Comparison of ENCODE assay signal across 24 mouse cellular contexts in the genomic region with DNA sequence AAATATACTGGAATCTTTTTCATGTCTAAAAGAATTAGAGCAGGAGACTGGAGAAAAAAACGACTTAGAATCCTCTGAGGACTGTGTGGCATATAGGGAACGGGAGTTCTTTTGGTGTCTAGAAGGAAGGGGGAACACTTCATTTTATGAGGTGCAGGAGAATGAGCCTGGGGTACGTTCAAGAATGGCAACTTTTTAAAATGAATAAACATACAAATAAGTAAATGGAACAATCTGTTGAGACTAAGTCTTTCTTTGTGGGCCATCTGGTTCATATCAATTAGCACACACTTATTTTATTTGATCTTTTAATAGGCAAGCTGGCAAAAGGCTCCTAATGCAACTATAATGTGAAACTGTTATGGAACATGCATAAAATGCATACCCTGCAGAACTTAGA. TPM values are rescaled to one million over a fixed set of nuclear protein-coding genes. Genes with fewer than 3 reads are reported as not detected.
DNase-seq lines count a peak whose midpoint lies in the region; ATAC-seq and TF ChIP-seq lines count a peak whose summit lies in the region.
"Had no signal": no experiment of that assay in that cellular context is flagged by ENCODE, and none has a peak within 500 bp of the region (broad histone marks: within the 10 kb centered on the region; RNA-seq: fewer than 3 reads in every experiment).

No protein-coding gene starts in this region.

- H3K4me3 ChIP-seq in lung, embryonic 16.5 days (ENCODE audit: low read length) = no peak overlapping the region
- H3K4me3 ChIP-seq in lung, adult 2 months (replicated peaks; ENCODE audit: extremely low read depth, low read depth, low read length) = no peak overlapping the region
- no peak overlapping the region for H3K4me3 ChIP-seq in limb, embryonic 10.5 days
- no peak overlapping the region for H3K4me3 ChIP-seq in limb, embryonic 14.5 days (replicated peaks; ENCODE audit: low read length)
- H3K4me3 ChIP-seq: embryonic facial prominence, embryonic 13.5 days; forebrain, embryonic 13.5 days; heart, embryonic 10.5 days; hindbrain, embryonic 13.5 days had no signal

- H3K27me3 ChIP-seq in lung, embryonic 16.5 days (ENCODE audit: control insufficient read depth, insufficient read depth, low read depth, low read length) = no peaks in the 10 kb centered on the region
- no peaks in the 10 kb centered on the region for H3K27me3 ChIP-seq in limb, embryonic 10.5 days (ENCODE audit: low read depth, poor library complexity, severe bottlenecking)
- H3K27me3 ChIP-seq in limb, embryonic 14.5 days (ENCODE audit: control insufficient read depth, insufficient read depth, low read length) = no peaks in the 10 kb centered on the region
- H3K27me3 ChIP-seq: embryonic facial prominence, embryonic 13.5 days; forebrain, embryonic 13.5 days; hindbrain, embryonic 13.5 days had no signal

- no peaks in the 10 kb centered on the region for H3K9me3 ChIP-seq in lung, embryonic 16.5 days (ENCODE audit: control insufficient read depth, low read length)
- H3K9me3 ChIP-seq in limb, embryonic 10.5 days (replicated peaks) = no peaks in the 10 kb centered on the region
- H3K9me3 ChIP-seq in limb, embryonic 14.5 days (ENCODE audit: control insufficient read depth, low read length) = no peaks in the 10 kb centered on the region
- H3K9me3 ChIP-seq: embryonic facial prominence, embryonic 13.5 days; forebrain, embryonic 13.5 days; G1E; heart, embryonic 10.5 days; hindbrain, embryonic 13.5 days had no signal

- TF ChIP-seq POLR2A in lung, adult 2 months (IDR thresholded peaks at IDR 0.05; ENCODE audit: borderline replicate concordance, extremely low read depth, low read depth, low read length) = no peak
- no peak for TF ChIP-seq POLR2A in limb, embryonic 14.5 days (IDR thresholded peaks at IDR 0.05; ENCODE audit: borderline replicate concordance, extremely low read depth, insufficient read depth, insufficient read length)

- DNase-seq in embryo, embryonic 11 days = peak; percentile 7
- no peak for DNase-seq in embryo, embryonic 10.5 days (ENCODE audit: low spot score)
- no peak for DNase-seq in lung, adult 2 months
- no peak for DNase-seq in limb, embryonic 10.5 days (ENCODE audit: low spot score)
- DNase-seq in limb, embryonic 14.5 days (ENCODE audit: low spot score) = peak; percentile 43
- no peak for DNase-seq in heart, postnatal 4 days
- DNase-seq in adrenal gland, postnatal 4 days (ENCODE audit: low spot score in 2 of 2) = no peak
- DNase-seq: adrenal gland, postnatal 14 days; B cell, adult 2 months; cerebellum, adult 18-20 months; cerebellum, adult 9-11 months; cerebellum, postnatal 36 days; forebrain, postnatal 0 days; gastrocnemius, postnatal 10 days; heart, adult 18-20 months; heart, postnatal 10 days had no signal

- H3K36me3 ChIP-seq in lung, embryonic 16.5 days (ENCODE audit: control insufficient read depth, insufficient read depth, low read length) = no peaks in the 10 kb centered on the region
- no peaks in the 10 kb centered on the region for H3K36me3 ChIP-seq in limb, embryonic 10.5 days
- no peaks in the 10 kb centered on the region for H3K36me3 ChIP-seq in limb, embryonic 14.5 days (ENCODE audit: control insufficient read depth, insufficient read depth, low read length)
- H3K36me3 ChIP-seq: embryonic facial prominence, embryonic 13.5 days; G1E; heart, embryonic 10.5 days; hindbrain, embryonic 13.5 days had no signal

- no peaks in the 10 kb centered on the region for H3K4me1 ChIP-seq in lung, embryonic 16.5 days (replicated peaks; ENCODE audit: control insufficient read depth, insufficient read depth, low read length)
- H3K4me1 ChIP-seq in lung, adult 2 months (ENCODE audit: control insufficient read depth, insufficient read depth, low read length) = no peaks in the 10 kb centered on the region
- H3K4me1 ChIP-seq in limb, embryonic 10.5 days = peaks cover 28% of the 10 kb centered on the region
- 0 out of 2 replicates have a peak, but pooled peaks cover 7% of the 10 kb centered on the region for H3K4me1 ChIP-seq in limb, embryonic 14.5 days (ENCODE audit: control insufficient read depth, insufficient read depth, low read length)
- H3K4me1 ChIP-seq: embryonic facial prominence, embryonic 13.5 days; forebrain, embryonic 13.5 days; heart, embryonic 10.5 days; hindbrain, embryonic 13.5 days had no signal

- 35% methylated on average over 3 of the region's 3 CpGs for WGBS in lung, embryonic 16.5 days
- WGBS in lung, adult 2 months = 38% methylated on average over 3 of the region's 3 CpGs
- WGBS in limb, embryonic 10.5 days = 12% methylated on average over 3 of the region's 3 CpGs
- WGBS in limb, embryonic 14.5 days = 12% methylated on average over 3 of the region's 3 CpGs

- ATAC-seq in lung, embryonic 16.5 days (ENCODE audit: low read depth) = peak; percentile 82
- ATAC-seq in limb, embryonic 14.5 days (ENCODE audit: low FRiP score, low read depth) = peak; percentile 26; the same call in 1 of the 2 replicates
- ATAC-seq: CD4-positive, CD25-positive, alpha-beta regulatory T cell, adult 4 months; forebrain, embryonic 13.5 days; forebrain, postnatal 0 days; hindbrain, postnatal 0 days had no signal

- H3K9ac ChIP-seq in lung, embryonic 16.5 days (ENCODE audit: low read length) = no peak overlapping the region
- no peak overlapping the region for H3K9ac ChIP-seq in limb, embryonic 14.5 days (ENCODE audit: low read depth, low read length, severe bottlenecking)
- H3K9ac ChIP-seq: embryonic facial prominence, embryonic 13.5 days; forebrain, embryonic 13.5 days; forebrain, postnatal 0 days; hindbrain, embryonic 13.5 days had no signal

- no peak for TF ChIP-seq CTCF in lung, adult 2 months (IDR thresholded peaks at IDR 0.05; ENCODE audit: insufficient read depth, low read length)

- no peak overlapping the region for H3K4me2 ChIP-seq in lung, embryonic 16.5 days (ENCODE audit: low read depth, low read length)
- no peak overlapping the region for H3K4me2 ChIP-seq in limb, embryonic 14.5 days (replicated peaks; ENCODE audit: low read depth, low read length, severe bottlenecking)
- H3K4me2 ChIP-seq: embryonic facial prominence, embryonic 13.5 days; forebrain, embryonic 13.5 days; hindbrain, embryonic 13.5 days had no signal

- H3K27ac ChIP-seq in lung, embryonic 16.5 days (ENCODE audit: low read length) = no peak overlapping the region
- peak overlapping the region; percentile 44; the same call in 1 of the 2 replicates for H3K27ac ChIP-seq in limb, embryonic 10.5 days
- no peak overlapping the region for H3K27ac ChIP-seq in limb, embryonic 14.5 days (replicated peaks; ENCODE audit: low read depth, low read length)
- H3K27ac ChIP-seq: embryonic facial prominence, embryonic 13.5 days; forebrain, embryonic 13.5 days; heart, embryonic 10.5 days; hindbrain, embryonic 13.5 days; hindbrain, postnatal 0 days had no signal

RNA-seq across cellular contexts. Expression of gene Gria2, which starts 34.9 kb away (rescaled TPM):
- polyA plus RNA-seq in lung, embryonic 16.5 days (2015; fragmentation: Nextera tagmentation; extraction: Ambion mirVana) = 0.26 and 0.48 TPM in 2 replicates
- polyA plus RNA-seq in lung, adult 2 months (2012; rRNA removed) = 0.09 and 0.10 TPM in 2 replicates
- polyA plus RNA-seq in limb, embryonic 10.5 days (2016; fragmentation: Nextera tagmentation; extraction: Ambion mirVana) = 3.1 and 4.1 TPM in 2 replicates
- polyA plus RNA-seq in limb, embryonic 14.5 days (2012; rRNA removed) = 5.4 and 6.9 TPM in 2 replicates
- 5.0 and 6.8 TPM in 2 replicates for polyA plus RNA-seq in limb, embryonic 14.5 days (2014; fragmentation: Nextera tagmentation; extraction: Ambion mirVana)
- total RNA-seq in heart, postnatal 4 days (2021) = under 1 TPM; 0.09 to 0.17 TPM
- 10 to 100 TPM; 19.8 to 20.5 TPM for total RNA-seq in adrenal gland, postnatal 4 days (2021)
- polyA plus RNA-seq: CD4-positive, CD25-positive, alpha-beta regulatory T cell, adult 4 months; G1E had no signal

Comparison
In these comparisons a context has a peak if more than half of its experiments do, and no peak if none do; other contexts are left out.
1. DNase-seq: peak in embryo, embryonic 11 days (single experiment) and limb, embryonic 14.5 days (single experiment); none in embryo, embryonic 10.5 days (single experiment), lung, adult 2 months (single experiment), limb, embryonic 10.5 days (single experiment), heart, postnatal 4 days (single experiment) and adrenal gland, postnatal 4 days (0 of 2).